Mouse (Mus musculus) macrophage (primary cell): ENCODE data around the gene Hoxd4. TPM values are rescaled to one million over a fixed set of nuclear protein-coding genes. Genes with fewer than 3 reads are reported as not detected.

ENCODE experiments used
- H3K27ac ChIP-seq: fragments of 350-480 bp; formaldehyde crosslinking; 2 replicates; pipeline ENCODE4 v1.9.0; 2021
- H3K36me3 ChIP-seq: fragments of 350-480 bp; formaldehyde crosslinking; 2 replicates; pipeline ENCODE4 v1.9.0; 2021; ENCODE audit errors: inconsistent target
- H3K4me3 ChIP-seq: fragments of 350-480 bp; formaldehyde crosslinking; 2 replicates; pipeline ENCODE4 v1.9.0; 2021; ENCODE audit errors: inconsistent target
- H3K79me2 ChIP-seq: fragments of 350-480 bp; formaldehyde crosslinking; 2 replicates; pipeline ENCODE4 v1.9.0; 2021; ENCODE audit errors: inconsistent target
- WGBS: methylation state at CpG from one replicate; pipeline ENCODE4 v1.1.7; 2026; ENCODE audit warnings: inconsistent platforms; ENCODE audit not compliant: missing documents; 5-methylcytosine and 5-hydroxymethylcytosine counted together
- polyA plus RNA-seq: library from polyadenylated mRNA; stranded (reverse); fragments of 250-400 nt; gene quantifications from 3 replicates; pipeline ENCODE4 v1.2.4, GENCODE M21; 2018; ENCODE audit warnings: inconsistent platforms

Hoxd4 gene
- polyA plus RNA-seq, 1 experiment from 2014 or later, result not detected

DNA sequence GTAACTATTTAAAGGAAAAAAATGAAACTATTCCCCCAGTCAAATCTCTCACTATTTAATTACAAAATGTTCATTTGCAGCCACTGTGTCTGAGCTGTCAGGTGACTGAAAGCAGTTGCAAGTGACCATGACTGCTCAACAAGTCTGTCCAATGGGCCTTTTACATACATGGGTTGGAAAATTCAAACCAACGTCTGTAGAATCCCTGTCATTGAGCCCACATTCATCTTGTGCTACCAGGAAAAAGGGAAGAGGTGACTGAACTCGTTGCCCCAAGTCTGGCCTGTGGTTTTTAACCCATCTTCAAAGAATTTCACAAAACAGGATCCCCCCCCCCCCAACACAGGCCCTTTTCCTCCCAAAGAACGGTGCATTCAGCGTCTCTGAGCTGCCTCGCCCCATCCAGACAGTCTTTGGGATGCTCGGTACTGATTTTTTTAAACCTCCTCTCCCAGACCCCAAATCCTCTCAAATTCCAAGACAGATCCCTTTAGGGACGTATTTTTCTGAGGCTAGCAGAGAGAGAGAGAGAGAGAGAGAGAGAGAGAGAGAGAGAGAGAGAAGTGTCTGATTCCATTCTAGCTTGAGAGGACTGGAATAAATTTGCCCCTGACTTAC, 15.8 kb upstream of the Hoxd4 start:
- 25% methylated on average over 7 of the region's 7 CpGs for WGBS
- H3K27ac ChIP-seq, result no peak overlapping the region
- no peaks in the 10 kb centered on the region for H3K36me3 ChIP-seq
- H3K4me3 ChIP-seq, result no peak overlapping the region
- H3K79me2 ChIP-seq, result no peaks in the 10 kb centered on the region

DNA sequence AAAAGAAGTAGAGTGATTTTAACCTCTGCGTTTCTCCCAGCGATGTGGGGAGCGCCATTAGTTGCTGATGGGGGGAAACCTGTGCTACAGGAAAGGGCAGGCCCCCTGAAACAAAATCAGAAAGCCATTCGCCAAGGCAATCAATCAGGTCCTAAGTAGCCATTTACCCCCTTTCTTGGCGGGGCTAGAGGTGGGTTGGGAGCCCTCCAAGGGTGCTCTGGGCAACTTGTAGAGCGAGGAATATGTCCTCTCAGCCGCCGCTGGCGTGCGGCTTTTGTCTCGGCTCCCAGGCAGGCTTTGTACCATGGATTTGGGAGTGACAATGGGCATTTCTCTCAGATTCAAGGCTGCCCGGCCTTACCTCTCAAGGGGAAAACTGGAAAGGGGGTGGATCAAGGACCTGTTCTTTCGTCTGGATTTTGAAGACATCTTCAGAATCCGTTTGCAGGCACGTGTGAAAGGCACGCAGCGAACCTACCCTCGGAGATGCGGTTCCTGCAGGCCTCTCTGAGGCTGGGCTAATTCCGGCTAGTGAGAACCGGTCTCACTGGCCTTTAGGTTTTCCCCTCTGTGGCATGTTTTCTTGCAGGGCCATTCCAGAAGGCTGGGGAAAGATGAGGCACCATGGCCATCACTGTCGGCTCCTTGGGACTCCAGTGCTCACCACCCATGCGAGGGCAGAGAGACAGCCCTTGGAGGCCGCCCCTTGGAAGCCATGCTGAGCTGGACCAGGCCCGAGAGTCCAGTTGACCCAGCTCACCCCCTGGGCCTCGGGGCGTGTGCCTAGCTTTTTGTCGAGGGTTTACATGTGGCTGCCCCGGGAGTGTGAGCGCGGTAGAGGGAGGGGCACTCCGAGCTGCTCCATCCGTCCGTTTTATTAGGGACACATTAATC, 15.0 kb upstream of the Hoxd4 start:
- no peak overlapping the region for H3K27ac ChIP-seq
- 16% methylated on average over 34 of the region's 34 CpGs for WGBS
- H3K4me3 ChIP-seq, result no peak overlapping the region
- no peaks in the 10 kb centered on the region for H3K36me3 ChIP-seq
- H3K79me2 ChIP-seq, result no peaks in the 10 kb centered on the region

DNA sequence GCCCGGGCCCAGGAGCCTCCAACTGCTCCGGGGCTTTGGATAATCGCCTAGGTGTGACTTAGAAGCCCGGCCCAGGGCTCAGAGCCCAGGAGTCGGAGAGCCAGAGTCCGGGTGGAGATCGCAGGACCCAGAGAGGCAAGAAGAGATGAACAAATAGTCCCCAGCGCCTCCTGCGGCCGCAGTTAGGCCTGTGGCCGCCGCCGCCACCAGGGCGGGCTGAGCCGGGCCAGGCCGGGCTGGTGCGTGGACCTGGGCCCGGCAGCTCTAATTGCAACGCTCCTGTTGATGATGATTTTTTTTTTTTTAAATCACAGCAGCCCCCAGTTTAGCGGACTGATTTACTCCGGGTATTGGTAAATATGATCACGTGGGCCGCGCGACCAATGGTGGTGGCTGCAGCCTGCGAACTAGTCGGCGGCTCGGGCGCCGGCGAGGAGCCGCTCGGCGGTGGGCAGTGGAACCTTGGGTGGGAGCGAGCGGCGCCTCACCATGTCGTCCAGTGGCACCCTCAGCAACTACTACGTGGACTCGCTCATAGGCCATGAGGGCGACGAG, 14.1 kb upstream of the Hoxd4 start, which contains the start of gene Hoxd9:
Hoxd9 (plus strand) TSS at position 161 of the 555 bp plus-strand sequence.
- Histone ChIP-seq H3K27ac (no peak within 1 kb of the TSS), H3K4me3 (no peak within 1 kb of the TSS), H3K36me3 (no peaks in the 10 kb centered on the region), H3K79me2 (no peaks in the 10 kb centered on the region)
- 2% methylated on average over 39 of the region's 43 CpGs for WGBS

DNA sequence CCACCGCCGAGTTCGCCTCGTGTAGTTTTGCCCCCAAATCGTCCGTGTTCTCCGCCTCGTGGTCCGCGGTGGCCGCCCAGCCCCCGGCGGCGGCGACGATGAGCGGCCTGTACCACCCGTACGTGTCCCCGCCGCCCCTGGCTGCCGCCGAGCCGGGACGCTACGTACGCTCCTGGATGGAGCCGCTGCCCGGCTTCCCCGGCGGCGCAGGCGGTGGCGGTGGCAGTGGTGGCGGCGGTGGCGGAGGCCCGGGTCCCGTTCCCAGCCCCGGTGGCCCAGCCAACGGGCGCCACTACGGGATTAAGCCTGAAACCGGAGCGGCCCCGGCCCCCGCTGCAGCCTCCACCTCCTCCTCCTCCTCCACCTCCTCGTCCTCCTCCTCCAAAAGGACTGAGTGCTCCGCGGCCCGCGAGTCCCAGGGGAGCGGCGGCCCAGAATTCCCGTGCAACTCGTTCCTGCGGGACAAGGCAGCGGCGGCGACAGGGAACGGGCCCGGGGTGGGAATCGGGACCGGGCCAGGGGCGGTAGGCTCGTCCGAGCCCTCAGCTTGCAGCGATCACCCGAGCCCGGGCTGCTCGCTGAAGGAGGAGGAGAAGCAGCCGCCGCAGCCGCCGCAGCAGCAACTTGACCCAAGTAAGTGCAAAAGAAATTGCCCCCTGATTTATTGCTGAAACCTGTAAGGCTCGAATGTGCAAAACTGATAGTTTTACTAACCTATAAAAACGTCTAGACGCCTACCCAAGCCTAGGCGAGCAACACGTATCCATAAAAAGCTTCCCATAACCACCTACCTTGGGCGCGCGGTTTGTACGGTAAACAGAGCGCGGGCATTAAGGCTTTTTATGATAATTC, 13.3 kb upstream of the Hoxd4 start:
- no peak overlapping the region for H3K27ac ChIP-seq
- H3K36me3 ChIP-seq, result no peaks in the 10 kb centered on the region
- WGBS, result 5% methylated on average over 76 of the region's 86 CpGs
- no peak overlapping the region for H3K4me3 ChIP-seq
- H3K79me2 ChIP-seq, result no peaks in the 10 kb centered on the region

DNA sequence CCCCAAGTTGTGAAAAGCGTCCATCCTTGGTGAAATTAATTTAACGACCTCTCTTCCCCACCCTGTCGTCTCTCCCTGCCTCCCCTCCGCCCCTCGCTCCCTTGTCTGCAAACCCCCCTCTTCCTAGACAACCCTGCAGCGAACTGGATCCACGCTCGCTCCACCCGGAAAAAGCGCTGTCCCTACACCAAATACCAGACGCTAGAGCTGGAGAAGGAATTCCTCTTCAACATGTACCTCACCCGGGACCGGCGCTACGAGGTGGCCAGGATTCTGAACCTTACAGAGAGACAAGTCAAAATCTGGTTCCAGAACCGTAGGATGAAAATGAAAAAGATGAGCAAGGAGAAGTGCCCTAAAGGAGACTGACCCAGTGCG, 12.7 kb upstream of the Hoxd4 start:
- no peaks in the 10 kb centered on the region for H3K36me3 ChIP-seq
- WGBS, result 10% methylated on average over 17 of the region's 17 CpGs
- no peak overlapping the region for H3K4me3 ChIP-seq
- H3K27ac ChIP-seq, result no peak overlapping the region
- no peaks in the 10 kb centered on the region for H3K79me2 ChIP-seq

DNA sequence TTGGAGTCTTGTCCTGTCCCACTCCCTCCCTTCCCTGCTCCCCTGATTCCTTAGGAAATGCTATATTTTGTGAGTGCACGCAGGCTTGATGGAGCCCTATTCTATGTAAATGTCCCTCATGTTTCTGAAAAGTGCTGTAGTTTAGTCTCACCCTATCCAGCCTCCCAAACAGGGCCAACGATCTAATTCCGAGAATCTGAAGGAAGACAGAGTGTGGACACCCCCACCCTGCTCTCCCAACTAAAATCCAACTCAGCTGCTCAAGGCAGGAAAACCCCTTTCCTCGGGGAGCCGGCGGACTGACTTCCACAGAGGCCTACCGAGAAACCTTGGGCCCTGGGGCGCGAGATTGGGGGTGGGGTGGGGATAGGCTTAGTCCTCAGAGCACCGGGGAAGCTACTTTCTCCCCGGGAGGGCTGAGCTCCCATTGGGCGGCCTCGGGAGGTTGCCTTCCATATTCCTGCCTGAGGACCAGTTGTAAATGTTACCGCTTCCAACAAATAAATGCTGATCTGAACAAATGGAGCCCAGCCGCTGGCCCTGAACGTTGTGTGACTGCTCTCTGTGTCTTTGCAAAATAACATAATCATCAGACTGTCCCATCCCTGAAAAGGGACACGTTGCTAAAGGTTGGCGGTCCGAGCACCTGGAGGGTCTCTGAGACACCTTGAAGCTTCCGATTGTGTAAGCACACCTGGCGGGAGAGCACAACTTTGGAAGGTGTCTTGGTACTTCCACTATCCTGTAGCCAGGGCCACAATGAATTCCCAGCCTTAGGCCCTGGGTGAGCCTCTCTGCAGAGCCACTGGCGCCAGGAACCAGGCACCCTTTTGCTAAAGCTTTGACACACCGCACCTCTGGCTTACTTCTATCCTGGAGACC, 11.8 kb upstream of the Hoxd4 start:
- Histone ChIP-seq H3K79me2 (no peaks in the 10 kb centered on the region), H3K27ac (no peak overlapping the region), H3K4me3 (no peak overlapping the region), H3K36me3 (no peaks in the 10 kb centered on the region)
- WGBS, result 24% methylated on average over 22 of the region's 23 CpGs

DNA sequence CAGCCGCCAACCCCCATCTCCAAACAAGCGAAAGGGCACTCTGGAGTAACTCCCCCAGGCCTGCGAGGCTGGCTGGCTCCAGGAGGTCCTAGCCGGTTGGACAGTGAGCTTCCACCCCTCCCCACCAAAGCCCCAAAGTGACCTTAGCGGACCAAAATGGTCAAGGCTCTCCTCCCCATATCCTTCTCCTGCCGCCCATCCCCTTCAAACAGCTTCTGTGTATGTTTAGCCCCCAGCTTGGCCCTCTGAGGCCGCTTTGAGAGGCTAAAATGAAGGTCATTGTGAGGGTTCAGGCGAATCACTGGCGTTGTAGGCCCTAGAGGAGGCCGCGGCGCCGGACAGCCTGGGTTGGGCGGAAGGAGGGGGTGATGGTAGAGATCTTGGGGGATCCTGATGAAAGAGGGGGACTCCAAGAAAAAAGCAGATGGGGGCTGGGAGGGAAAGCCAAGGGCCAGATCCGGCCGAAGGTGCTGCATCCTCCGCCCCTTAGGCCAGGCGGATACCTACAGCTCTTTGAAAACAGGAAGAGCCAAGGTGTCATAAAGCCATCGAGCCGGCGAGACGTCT, 11.1 kb upstream of the Hoxd4 start:
- WGBS, result 29% methylated on average over 22 of the region's 22 CpGs
- H3K79me2 ChIP-seq, result no peaks in the 10 kb centered on the region
- H3K4me3 ChIP-seq, result no peak overlapping the region
- no peak overlapping the region for H3K27ac ChIP-seq
- H3K36me3 ChIP-seq, result no peaks in the 10 kb centered on the region

DNA sequence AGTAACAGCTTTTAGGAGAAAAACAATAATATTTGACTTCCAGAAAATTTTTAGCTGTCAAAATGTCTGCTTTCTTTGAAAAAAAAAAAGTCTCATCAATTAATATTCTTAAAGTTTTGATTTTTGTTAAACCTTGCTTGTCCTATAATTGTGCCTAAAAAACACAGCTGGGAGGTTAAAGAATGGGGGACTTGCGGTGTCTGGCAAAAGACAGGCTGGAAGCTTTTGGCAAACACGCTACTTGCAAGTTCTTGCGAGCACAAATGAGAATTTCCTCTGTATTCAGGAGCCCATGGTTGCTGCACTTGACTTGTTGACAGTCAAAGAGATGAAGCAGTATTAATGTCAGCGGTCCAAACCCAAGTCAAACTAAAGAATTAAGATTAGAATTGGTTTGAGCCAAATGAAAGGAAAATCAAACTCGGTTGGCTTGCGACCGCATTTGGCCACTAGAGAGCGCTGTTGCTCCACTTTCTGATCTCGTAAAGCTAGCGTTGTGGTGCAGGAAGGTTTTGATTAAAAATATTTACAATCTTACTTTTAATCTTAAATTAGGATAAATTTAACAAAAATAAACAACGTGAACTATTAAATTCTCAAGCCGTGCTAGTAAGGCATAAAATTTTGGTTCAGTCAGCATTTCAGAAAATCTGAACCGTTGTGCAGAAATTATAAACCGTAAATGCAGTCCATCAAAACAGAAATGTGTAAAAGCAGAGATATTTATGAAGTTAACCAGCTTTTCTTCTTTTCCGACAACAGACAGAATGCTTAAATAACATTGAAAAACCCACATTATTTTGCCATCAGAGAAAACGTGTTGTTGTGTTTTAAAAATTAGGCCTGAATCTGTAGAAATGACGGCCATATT, 9.5 kb upstream of the Hoxd4 start:
- WGBS, result 14% methylated on average over 15 of the region's 17 CpGs
- Histone ChIP-seq H3K4me3 (no peak overlapping the region), H3K79me2 (no peaks in the 10 kb centered on the region), H3K27ac (no peak overlapping the region), H3K36me3 (no peaks in the 10 kb centered on the region)

DNA sequence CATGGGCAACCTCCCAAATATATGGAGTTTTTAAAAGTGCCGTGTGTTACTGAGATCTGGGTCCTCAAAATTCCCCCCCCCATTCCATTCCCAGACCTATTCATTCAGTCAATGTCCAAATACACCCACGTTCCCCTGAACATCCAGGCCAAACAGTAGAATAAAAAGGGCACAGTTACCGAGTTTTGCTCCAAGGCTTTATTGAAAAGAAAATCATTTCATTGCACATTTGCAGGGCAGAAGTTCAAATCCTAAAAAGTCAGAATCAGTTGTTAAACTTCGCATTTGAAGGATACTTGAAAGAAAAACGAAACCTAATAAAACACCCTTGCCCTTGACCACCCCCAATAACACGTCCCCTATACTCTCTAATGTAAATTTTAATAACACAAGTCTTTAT, 8.9 kb upstream of the Hoxd4 start:
- Histone ChIP-seq H3K36me3 (no peaks in the 10 kb centered on the region), H3K79me2 (no peaks in the 10 kb centered on the region), H3K27ac (no peak overlapping the region), H3K4me3 (no peak overlapping the region)
- 49% methylated on average over 6 of the region's 6 CpGs for WGBS

DNA sequence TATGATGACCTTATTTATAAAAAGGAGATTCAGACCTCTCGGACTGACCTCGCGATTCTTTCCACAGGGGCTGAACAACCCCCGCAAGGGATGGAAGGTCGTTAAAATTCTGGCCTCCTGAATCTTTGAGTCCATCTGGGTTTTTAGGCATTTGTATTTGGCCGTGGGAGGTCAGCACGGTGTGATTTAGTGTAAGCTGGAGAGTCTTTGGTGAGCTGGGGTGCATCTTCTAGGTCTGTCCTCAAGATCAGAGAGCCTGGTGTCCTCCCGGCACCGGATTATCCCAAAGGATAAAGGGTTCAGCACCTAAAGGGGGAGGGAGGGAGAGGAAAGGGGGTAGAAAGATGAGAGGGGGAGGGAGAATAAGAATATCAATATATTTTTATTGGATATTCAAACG, 8.4 kb upstream of the Hoxd4 start:
- H3K36me3 ChIP-seq, result no peaks in the 10 kb centered on the region
- H3K79me2 ChIP-seq, result no peaks in the 10 kb centered on the region
- WGBS, result 26% methylated on average over 9 of the region's 10 CpGs
- no peak overlapping the region for H3K27ac ChIP-seq
- H3K4me3 ChIP-seq, result no peak overlapping the region

DNA sequence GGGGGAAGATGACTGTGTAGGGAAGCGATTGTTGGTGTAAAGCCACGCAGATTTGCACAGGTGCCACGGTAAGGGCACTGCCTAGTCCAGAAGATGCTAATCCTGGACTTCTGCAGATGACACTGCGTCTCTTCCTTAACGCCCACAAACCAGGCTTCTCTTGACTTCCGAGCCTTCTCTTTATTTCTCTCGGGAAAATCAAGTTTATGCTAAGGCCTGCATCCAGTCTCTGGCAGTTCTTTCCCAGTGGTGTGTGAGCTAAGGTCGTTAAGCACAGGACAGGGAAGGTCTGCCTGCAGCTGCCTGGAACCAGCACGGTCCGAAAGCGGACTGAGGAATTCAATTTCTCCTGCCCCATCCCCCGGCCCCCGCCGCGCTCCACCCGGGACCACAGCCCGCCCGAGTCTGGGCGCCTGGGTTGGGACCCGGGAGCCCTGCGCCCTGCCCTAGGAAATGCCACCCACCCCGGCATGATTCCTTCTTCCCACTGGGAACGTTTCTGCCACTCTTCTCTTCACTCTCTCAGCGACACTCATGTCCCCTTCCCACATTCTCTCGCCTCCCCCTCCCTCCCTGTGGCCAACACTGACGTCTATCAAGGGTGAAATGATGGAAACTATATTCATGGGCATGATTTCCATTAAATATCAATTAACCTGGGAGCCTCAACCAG, 7.9 kb upstream of the Hoxd4 start:
- no peaks in the 10 kb centered on the region for H3K79me2 ChIP-seq
- no peak overlapping the region for H3K4me3 ChIP-seq
- H3K36me3 ChIP-seq, result no peaks in the 10 kb centered on the region
- WGBS, result 12% methylated on average over 26 of the region's 26 CpGs
- no peak overlapping the region for H3K27ac ChIP-seq

DNA sequence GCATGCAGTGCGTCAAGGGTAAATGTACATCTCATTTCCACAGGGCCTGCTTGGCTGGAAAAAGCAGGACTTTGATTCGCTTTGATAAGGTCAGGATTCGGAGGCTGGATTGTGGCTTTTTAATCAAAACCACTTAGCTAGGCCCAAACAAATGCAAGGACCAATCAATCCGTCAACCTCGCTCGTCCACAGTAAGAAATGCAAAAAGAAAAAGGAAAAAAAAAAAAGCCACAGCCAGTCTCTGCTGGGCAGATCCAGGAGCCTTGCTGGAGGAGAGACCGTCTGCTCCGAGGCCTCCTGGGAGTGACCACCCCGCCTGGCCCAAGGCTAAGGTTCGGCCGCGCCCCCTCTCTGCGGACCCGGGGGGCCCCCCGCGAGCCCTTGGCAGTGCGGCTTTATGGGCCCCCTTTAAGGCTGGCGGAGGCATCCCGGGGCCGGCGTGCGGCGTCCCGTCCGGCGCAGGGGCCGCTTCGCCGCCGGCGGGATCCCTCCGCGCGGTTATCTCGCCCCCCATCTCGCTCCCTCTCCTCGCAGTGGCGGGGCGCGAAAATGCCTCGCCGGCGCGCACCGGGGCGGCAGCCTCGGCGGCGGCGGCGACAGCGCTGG, 7.2 kb upstream of the Hoxd4 start, which contains the start of gene Hoxd8:
Hoxd8 (plus strand) TSS at position 223 of the 606 bp plus-strand sequence.
- WGBS, result 7% methylated on average over 43 of the region's 52 CpGs
- H3K79me2 ChIP-seq, result no peaks in the 10 kb centered on the region
- H3K27ac ChIP-seq, result no peak within 1 kb of the TSS
- no peak within 1 kb of the TSS for H3K4me3 ChIP-seq
- no peaks in the 10 kb centered on the region for H3K36me3 ChIP-seq
